Mouse (Mus musculus): ENCODE measurements around the gene Ccnk. TPM values are rescaled to one million over a fixed set of nuclear protein-coding genes. Genes with fewer than 3 reads are reported as not detected.

Gene Ccnk
- total RNA-seq (2021), result 10 to 100 TPM; 29.2 to 31.1 TPM
- long read RNA-seq, experiment 1, partial matches to known transcripts, result 0 of 2 reads
- long read RNA-seq, experiment 1, other reads (novel, unspliced or antisense), result 2 of 2 reads
- long read RNA-seq, experiment 2, partial matches to known transcripts, result 0 of 3 reads
- long read RNA-seq, experiment 2, other reads (novel, unspliced or antisense), result 3 of 3 reads

- DNase-seq (ENCODE audit: low spot score in 2 of 2), result peak; percentile 94 to 96
Measured at GRCm38 (mm10) chr12:108179321-108180266, at the start of gene Ccnk. Gene Ccnk, plus strand, starts transcription at chr12:108179579.

GRCm38 (mm10) chr12:108132450-108133070 is 46.8 kb upstream of the Ccnk start:
- no peak for DNase-seq (ENCODE audit: low spot score in 2 of 2)

- no peak for DNase-seq (ENCODE audit: low spot score in 2 of 2)
Measured at GRCm38 (mm10) chr12:108133181-108133580, 46.2 kb upstream of the Ccnk start.

GRCm38 (mm10) chr12:108135610-108136208 is 43.7 kb upstream of the Ccnk start:
- no peak for DNase-seq (ENCODE audit: low spot score in 2 of 2)

- no peak for DNase-seq (ENCODE audit: low spot score in 2 of 2)
Measured at GRCm38 (mm10) chr12:108143624-108144498, 35.5 kb upstream of the Ccnk start.

- no peak for DNase-seq (ENCODE audit: low spot score in 2 of 2)
Measured at GRCm38 (mm10) chr12:108145198-108145597, 34.2 kb upstream of the Ccnk start.

GRCm38 (mm10) chr12:108149764-108150163 is 29.6 kb upstream of the Ccnk start:
- DNase-seq (ENCODE audit: low spot score in 2 of 2), result no peak

- no peak for DNase-seq (ENCODE audit: low spot score in 2 of 2)
Measured at GRCm38 (mm10) chr12:108152743-108153142, 26.6 kb upstream of the Ccnk start.

GRCm38 (mm10) chr12:108159863-108160262 is 19.5 kb upstream of the Ccnk start:
- no peak for DNase-seq (ENCODE audit: low spot score in 2 of 2)

GRCm38 (mm10) chr12:108162036-108162435 is 17.3 kb upstream of the Ccnk start:
- no peak for DNase-seq (ENCODE audit: low spot score in 2 of 2)

- no peak for DNase-seq (ENCODE audit: low spot score in 2 of 2)
Measured at GRCm38 (mm10) chr12:108163706-108164105, 15.7 kb upstream of the Ccnk start.

GRCm38 (mm10) chr12:108168909-108169308 is 10.5 kb upstream of the Ccnk start:
- no peak for DNase-seq (ENCODE audit: low spot score in 2 of 2)

- DNase-seq (ENCODE audit: low spot score in 2 of 2), result no peak
Measured at GRCm38 (mm10) chr12:108170467-108170866, 8.9 kb upstream of the Ccnk start.

GRCm38 (mm10) chr12:108171336-108171735 is 8.0 kb upstream of the Ccnk start:
- no peak for DNase-seq (ENCODE audit: low spot score in 2 of 2)

GRCm38 (mm10) chr12:108172639-108173038 is 6.7 kb upstream of the Ccnk start:
- no peak for DNase-seq (ENCODE audit: low spot score in 2 of 2)

GRCm38 (mm10) chr12:108174606-108175505 is 4.5 kb upstream of the Ccnk start:
- DNase-seq (ENCODE audit: low spot score in 2 of 2), result no peak

GRCm38 (mm10) chr12:108176366-108176765 is 3.0 kb upstream of the Ccnk start:
- DNase-seq (ENCODE audit: low spot score in 2 of 2), result no peak

GRCm38 (mm10) chr12:108178331-108179245 is 791 bp upstream of the Ccnk start:
- DNase-seq (ENCODE audit: low spot score in 2 of 2), result peak; percentile 49 to 59

GRCm38 (mm10) chr12:108179246-108179320 is 296 bp upstream of the Ccnk start, which contains the start of gene Setd3:
Gene Setd3, minus strand, starts transcription at chr12:108179314.
- DNase-seq (ENCODE audit: low spot score in 2 of 2), result no peak
